Mouse (Mus musculus) myocyte (in vitro differentiated cells): ENCODE data around the gene Eef1akmt1. TPM values are rescaled to one million over a fixed set of nuclear protein-coding genes. Genes with fewer than 3 reads are reported as not detected.
A peak's percentile ranks its signal among the peaks of the same experiment; 100 is the strongest.

Experiments used
- H3K27me3 ChIP-seq: one replicate; pipeline ENCODE4 v1.6.1; 2011; ENCODE audit not compliant: control insufficient read depth, insufficient read depth, insufficient read length
- H3K36me3 ChIP-seq: one replicate; pipeline ENCODE4 v1.6.1; 2011; ENCODE audit not compliant: control insufficient read depth, insufficient read depth
- H3K4me2 ChIP-seq: one replicate; pipeline ENCODE4 v1.6.1; 2011; ENCODE audit warnings: low read depth, control low read depth
- H3K4me3 ChIP-seq: one replicate; pipeline ENCODE4 v1.5.1; 2011; ENCODE audit warnings: mild to moderate bottlenecking, control low read depth, moderate library complexity
- H3K79me2 ChIP-seq: one replicate; pipeline ENCODE4 v1.6.1; 2011; ENCODE audit not compliant: control insufficient read depth, insufficient read depth
- H3ac ChIP-seq: one replicate; pipeline ENCODE4 v1.6.1; 2011; ENCODE audit not compliant: control insufficient read depth, insufficient read length
- CEBPB ChIP-seq: IDR thresholded peaks from 2 replicates; pipeline ENCODE4 v1.6.1; 2011; ENCODE audit warnings: mild to moderate bottlenecking, moderate library complexity; ENCODE audit not compliant: poor library complexity, insufficient read depth, severe bottlenecking
- E2F4 ChIP-seq: IDR thresholded peaks from one replicate; pipeline ENCODE4 v1.6.1; 2011; ENCODE audit warnings: mild to moderate bottlenecking, control low read depth, moderate library complexity; ENCODE audit not compliant: insufficient read depth
- MAX ChIP-seq: IDR thresholded peaks from one replicate; pipeline ENCODE4 v1.6.1; 2011; ENCODE audit warnings: low read depth, mild to moderate bottlenecking, control low read depth
- MYOD1 ChIP-seq, 3 experiments: IDR thresholded peaks; one replicate each; pipeline ENCODE4 v1.6.1; 2011; ENCODE audit warnings: control low read depth in 2 of 3, low read depth in 2 of 3, mild to moderate bottlenecking in 2 of 3, moderate library complexity in 1 of 3; ENCODE audit not compliant: insufficient read length in 2 of 3, control insufficient read depth in 1 of 3
- MYOG ChIP-seq, 3 experiments: IDR thresholded peaks; one replicate each; pipeline ENCODE4 v1.6.1; 2011; ENCODE audit warnings: control low read depth in 2 of 3, low read depth in 2 of 3, mild to moderate bottlenecking in 2 of 3; ENCODE audit not compliant: insufficient read length in 2 of 3, control insufficient read depth in 1 of 3, insufficient read depth in 1 of 3
- POLR2A ChIP-seq: IDR thresholded peaks from one replicate; pipeline ENCODE4 v1.6.1; 2011; ENCODE audit warnings: low read depth, mild to moderate bottlenecking, control low read depth, moderate library complexity; ENCODE audit not compliant: insufficient read length
- POLR2AphosphoS2 ChIP-seq: IDR thresholded peaks from one replicate; pipeline ENCODE4 v1.6.1; 2011; ENCODE audit warnings: low read depth, control low read depth; ENCODE audit not compliant: insufficient read length
- REST ChIP-seq: IDR thresholded peaks from one replicate; pipeline ENCODE4 v1.6.1; 2011; ENCODE audit warnings: mild to moderate bottlenecking, control low read depth, moderate library complexity; ENCODE audit not compliant: insufficient read depth, insufficient read length
- SRF ChIP-seq: IDR thresholded peaks from one replicate; pipeline ENCODE4 v1.6.1; 2011; ENCODE audit warnings: low read depth; ENCODE audit not compliant: control insufficient read depth, insufficient read length
- TCF12 ChIP-seq: IDR thresholded peaks from one replicate; pipeline ENCODE4 v1.6.1; 2011; ENCODE audit warnings: mild to moderate bottlenecking, control low read depth; ENCODE audit not compliant: poor library complexity, insufficient read depth, severe bottlenecking
- TCF3 ChIP-seq: IDR thresholded peaks from one replicate; pipeline ENCODE4 v1.6.1; 2011; ENCODE audit warnings: low read depth, control low read depth; ENCODE audit not compliant: insufficient read length
- USF1 ChIP-seq: IDR thresholded peaks from one replicate; pipeline ENCODE4 v1.6.1; 2011; ENCODE audit warnings: low read depth, mild to moderate bottlenecking, control low read depth, moderate library complexity
- polyA plus RNA-seq: library from polyadenylated mRNA; unstranded; fragments of >200 nt; fragmentation: generic; extraction: Trizol; gene quantifications from one replicate; pipeline ENCODE4 v1.2.1, GENCODE M21; 2012; ENCODE audit warnings: missing spikeins

Eef1akmt1 gene
- polyA plus RNA-seq, 1 experiment, result 52.3 TPM

- peaks cover 22% of the 10 kb centered on the region for H3K27me3 ChIP-seq
Measured at GRCm38 (mm10) chr14:57527122-57527521, 44.3 kb downstream of the Eef1akmt1 start.

GRCm38 (mm10) chr14:57526050-57526623 lies 45.3 kb downstream of the Eef1akmt1 start:
- Histone ChIP-seq H3K36me3 (no peaks in the 10 kb centered on the region), H3K27me3 (peaks cover 22% of the 10 kb centered on the region), H3K4me2 (peak overlapping the region; percentile 59), H3ac (no peak overlapping the region), H3K79me2 (no peaks in the 10 kb centered on the region), H3K4me3 (peak overlapping the region; percentile 16)
- no peak for TF ChIP-seq CEBPB
- TF ChIP-seq MAX, result no peak
- no peak for TF ChIP-seq USF1
- TF ChIP-seq MYOD1 (IDR thresholded peaks at IDR 0.05; ENCODE audit: control insufficient read depth in 1 of 3, insufficient read length in 2 of 3, low read depth in 2 of 3), result no peak
- no peak for TF ChIP-seq POLR2A
- no peak for TF ChIP-seq TCF3
- TF ChIP-seq E2F4, result no peak
- no peak for TF ChIP-seq REST
- no peak for TF ChIP-seq POLR2AphosphoS2
- no peak for TF ChIP-seq SRF
- TF ChIP-seq MYOG (IDR thresholded peaks at IDR 0.05; ENCODE audit: control insufficient read depth in 1 of 3, insufficient read depth in 1 of 3, insufficient read length in 2 of 3, low read depth in 2 of 3), result no peak
- TF ChIP-seq TCF12, result no peak

More at GRCm38 (mm10) chr14:57527122-57527521, 44.3 kb downstream of the Eef1akmt1 start:
- H3K79me2 ChIP-seq, result no peaks in the 10 kb centered on the region
- no peaks in the 10 kb centered on the region for H3K36me3 ChIP-seq
- no peak for TF ChIP-seq TCF3
- no peak for TF ChIP-seq CEBPB
- TF ChIP-seq MAX, result no peak
- no peak for TF ChIP-seq REST
- TF ChIP-seq SRF, result no peak
- no peak for TF ChIP-seq MYOD1 (IDR thresholded peaks at IDR 0.05; ENCODE audit: control insufficient read depth in 1 of 3, insufficient read length in 2 of 3, low read depth in 2 of 3)
- no peak for TF ChIP-seq USF1
- TF ChIP-seq MYOG (IDR thresholded peaks at IDR 0.05; ENCODE audit: control insufficient read depth in 1 of 3, insufficient read depth in 1 of 3, insufficient read length in 2 of 3, low read depth in 2 of 3), result no peak
- no peak for TF ChIP-seq TCF12
- TF ChIP-seq E2F4, result no peak
- no peak overlapping the region for H3K4me2 ChIP-seq
- H3ac ChIP-seq, result no peak overlapping the region
- no peak overlapping the region for H3K4me3 ChIP-seq

- peaks cover 22% of the 10 kb centered on the region for H3K27me3 ChIP-seq
- H3ac ChIP-seq, result peak overlapping the region; percentile 12
- peak overlapping the region; percentile 61 for H3K4me2 ChIP-seq
- TF ChIP-seq MAX (no peak), MYOG (IDR thresholded peaks at IDR 0.05; ENCODE audit: control insufficient read depth in 1 of 3, insufficient read depth in 1 of 3, insufficient read length in 2 of 3, low read depth in 2 of 3) (peak in 2 of 3 experiments; percentile 51 to 55), REST (no peak), MYOD1 (IDR thresholded peaks at IDR 0.05; ENCODE audit: control insufficient read depth in 1 of 3, insufficient read length in 2 of 3, low read depth in 2 of 3) (peak in 1 of 3 experiments; percentile 75), USF1 (no peak)
- H3K36me3 ChIP-seq, result no peaks in the 10 kb centered on the region
- H3K4me3 ChIP-seq, result peak overlapping the region; percentile 16
- no peaks in the 10 kb centered on the region for H3K79me2 ChIP-seq
Measured at GRCm38 (mm10) chr14:57525388-57526049, 45.9 kb downstream of the Eef1akmt1 start.

- no peaks in the 10 kb centered on the region for H3K79me2 ChIP-seq
- peak within 1 kb of the TSS; percentile 61 for H3K4me2 ChIP-seq
- H3K27me3 ChIP-seq, result peaks cover 22% of the 10 kb centered on the region
- TF ChIP-seq MYOD1 (IDR thresholded peaks at IDR 0.05; ENCODE audit: control insufficient read depth in 1 of 3, insufficient read length in 2 of 3, low read depth in 2 of 3), result no peak
- no peak for TF ChIP-seq POLR2AphosphoS2
- no peak for TF ChIP-seq CEBPB
- TF ChIP-seq REST, result no peak
- TF ChIP-seq POLR2A, result no peak
- TF ChIP-seq MYOG (IDR thresholded peaks at IDR 0.05; ENCODE audit: control insufficient read depth in 1 of 3, insufficient read depth in 1 of 3, insufficient read length in 2 of 3, low read depth in 2 of 3), result no peak
- TF ChIP-seq TCF3, result no peak
- no peak for TF ChIP-seq E2F4
- no peak for TF ChIP-seq MAX
- no peak for TF ChIP-seq SRF
- no peak for TF ChIP-seq TCF12
- no peak for TF ChIP-seq USF1
- H3ac ChIP-seq, result peak within 1 kb of the TSS; percentile 12
- H3K36me3 ChIP-seq, result no peaks in the 10 kb centered on the region
- peak within 1 kb of the TSS; percentile 16 for H3K4me3 ChIP-seq
Measured at GRCm38 (mm10) chr14:57524671-57525387, 46.6 kb downstream of the Eef1akmt1 start, which contains the start of gene Il17d. Gene Il17d, plus strand, starts transcription at chr14:57524777.
